9 mouse cellular contexts compared by ENCODE assay signal in the genomic region with DNA sequence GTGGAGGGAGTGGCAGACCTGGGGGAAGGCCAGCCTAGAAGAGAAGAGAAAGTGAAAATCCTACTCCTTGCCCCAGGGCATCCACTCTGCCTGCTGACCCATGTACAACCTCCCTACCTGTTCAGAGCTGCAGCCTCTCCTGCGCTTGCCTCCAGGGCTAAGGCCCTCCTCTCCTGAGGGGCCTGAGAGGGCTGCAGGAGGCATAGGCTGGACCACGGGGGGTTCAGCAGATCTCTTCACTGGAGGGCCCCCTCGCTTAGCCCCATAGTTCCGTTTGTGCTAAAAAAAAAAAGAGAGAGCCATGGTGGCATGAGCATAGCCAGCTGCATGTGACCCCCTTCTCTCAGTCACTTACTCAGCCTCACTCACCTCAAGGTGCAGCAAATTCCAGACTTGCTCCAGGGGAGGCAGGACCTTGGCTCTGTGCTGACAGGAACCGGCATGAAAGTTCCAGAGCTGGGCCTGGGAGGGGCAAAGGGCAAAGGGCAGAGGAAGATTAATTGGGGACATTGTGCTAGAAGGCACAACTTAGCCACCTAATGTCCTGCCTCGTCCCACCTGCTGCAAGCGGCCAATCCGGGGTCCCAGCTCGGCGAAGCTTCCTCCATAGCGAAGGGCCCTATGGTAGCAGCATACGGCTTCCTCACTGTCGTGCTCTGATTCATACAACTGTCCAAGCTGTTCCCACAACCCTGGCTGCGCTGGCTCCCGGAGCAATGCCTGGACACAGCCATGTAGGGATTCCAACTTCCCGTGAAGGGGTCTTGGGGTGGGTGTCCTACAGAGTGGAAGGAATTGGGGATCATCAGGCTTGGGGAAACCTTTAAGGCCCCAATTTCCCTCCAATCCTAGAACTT. TPM values are rescaled to one million over a fixed set of nuclear protein-coding genes. Genes with fewer than 3 reads are reported as not detected.
DNase-seq lines count a peak whose midpoint lies in the region; ATAC-seq lines count a peak whose summit lies in the region.
"Had no signal": no experiment of that assay in that cellular context is flagged by ENCODE, and none has a peak within 500 bp of the region (broad histone marks: within the 10 kb centered on the region; RNA-seq: fewer than 3 reads in every experiment).

No protein-coding gene starts in this region.

- WGBS in hindbrain, embryonic 15.5 days: 91% methylated on average over 16 of the region's 16 CpGs
- 87% methylated on average over 16 of the region's 16 CpGs for WGBS in hindbrain, embryonic 11.5 days
- WGBS in midbrain, embryonic 13.5 days: 88% methylated on average over 16 of the region's 16 CpGs
- 91% methylated on average over 16 of the region's 16 CpGs for WGBS in midbrain, embryonic 16.5 days

- no peaks in the 10 kb centered on the region for H3K9me3 ChIP-seq in hindbrain, embryonic 15.5 days
- H3K9me3 ChIP-seq in hindbrain, embryonic 11.5 days (ENCODE audit: control insufficient read depth, low read length): no peaks in the 10 kb centered on the region
- H3K9me3 ChIP-seq in midbrain, embryonic 13.5 days: no peaks in the 10 kb centered on the region
- H3K9me3 ChIP-seq in midbrain, embryonic 16.5 days (replicated peaks; ENCODE audit: control insufficient read depth, low read length, poor library complexity, severe bottlenecking): no peaks in the 10 kb centered on the region

- peak; percentile 54 for DNase-seq in cerebellum, adult 11-12 months
- no peak for DNase-seq in cerebellum, adult 8-10 months
- DNase-seq in hindbrain, embryonic 11.5 days (ENCODE audit: low spot score): no peak
- DNase-seq in splenic B cell, adult 2 months (ENCODE audit: low read depth, low spot score): peak; percentile 15
- no peak for DNase-seq in spleen, postnatal 14 days (ENCODE audit: low spot score in 2 of 2)
- DNase-seq: heart, adult 18-20 months had no signal

- H3K4me2 ChIP-seq in hindbrain, embryonic 15.5 days: peak overlapping the region; percentile 96; the same call in 1 of the 2 replicates
- no peak overlapping the region for H3K4me2 ChIP-seq in hindbrain, embryonic 11.5 days (replicated peaks; ENCODE audit: low read depth, low read length)
- H3K4me2 ChIP-seq in midbrain, embryonic 13.5 days (replicated peaks): peak overlapping the region; percentile 7; the same call in 1 of the 2 replicates
- no peak overlapping the region for H3K4me2 ChIP-seq in midbrain, embryonic 16.5 days (ENCODE audit: low read length)

- no peak overlapping the region for H3K4me3 ChIP-seq in hindbrain, embryonic 15.5 days
- H3K4me3 ChIP-seq in hindbrain, embryonic 11.5 days (ENCODE audit: low read depth, low read length): no peak overlapping the region; the same call in 1 of the 2 replicates
- H3K4me3 ChIP-seq in midbrain, embryonic 13.5 days (replicated peaks): no peak overlapping the region
- H3K4me3 ChIP-seq in midbrain, embryonic 16.5 days (ENCODE audit: low read depth, low read length): no peak overlapping the region

- no peak for ATAC-seq in hindbrain, embryonic 15.5 days (ENCODE audit: low FRiP score, low read depth)
- ATAC-seq in hindbrain, embryonic 11.5 days (ENCODE audit: low FRiP score): no peak
- no peak for ATAC-seq in midbrain, embryonic 13.5 days
- ATAC-seq in midbrain, embryonic 16.5 days: no peak

- peaks cover 58% of the 10 kb centered on the region for H3K36me3 ChIP-seq in hindbrain, embryonic 15.5 days
- H3K36me3 ChIP-seq in hindbrain, embryonic 11.5 days (ENCODE audit: control insufficient read depth, insufficient read depth, low read length): peaks cover 25% of the 10 kb centered on the region
- H3K36me3 ChIP-seq in midbrain, embryonic 13.5 days: peaks cover 63% of the 10 kb centered on the region
- peaks cover 46% of the 10 kb centered on the region for H3K36me3 ChIP-seq in midbrain, embryonic 16.5 days (ENCODE audit: control insufficient read depth, insufficient read depth, low read length)
- peaks cover 9% of the 10 kb centered on the region for H3K36me3 ChIP-seq in splenic B cell, adult 2 months (ENCODE audit: control insufficient read depth, insufficient read depth, low read length, poor library complexity, severe bottlenecking)

- peaks cover 40% of the 10 kb centered on the region for H3K4me1 ChIP-seq in hindbrain, embryonic 15.5 days (replicated peaks)
- peaks cover 9% of the 10 kb centered on the region; the same call in 1 of the 2 replicates for H3K4me1 ChIP-seq in hindbrain, embryonic 11.5 days (replicated peaks; ENCODE audit: control insufficient read depth, insufficient read depth, low read length)
- peaks cover 35% of the 10 kb centered on the region for H3K4me1 ChIP-seq in midbrain, embryonic 13.5 days (replicated peaks)
- peaks cover 23% of the 10 kb centered on the region for H3K4me1 ChIP-seq in midbrain, embryonic 16.5 days (ENCODE audit: control insufficient read depth, insufficient read depth, low read length)

- 0 out of 2 replicates have a peak overlapping the region, but pooled peaks have one; percentile 91 for H3K27ac ChIP-seq in hindbrain, embryonic 15.5 days (replicated peaks)
- H3K27ac ChIP-seq in hindbrain, embryonic 11.5 days (ENCODE audit: low read depth, low read length): no peak overlapping the region
- H3K27ac ChIP-seq in midbrain, embryonic 13.5 days: no peak overlapping the region
- no peak overlapping the region for H3K27ac ChIP-seq in midbrain, embryonic 16.5 days (ENCODE audit: low read length)

- H3K9ac ChIP-seq in hindbrain, embryonic 15.5 days: 0 out of 2 replicates have a peak overlapping the region, but pooled peaks have one; percentile 1
- H3K9ac ChIP-seq in hindbrain, embryonic 11.5 days (ENCODE audit: low read depth, low read length): no peak overlapping the region
- H3K9ac ChIP-seq in midbrain, embryonic 13.5 days (replicated peaks): no peak overlapping the region
- no peak overlapping the region for H3K9ac ChIP-seq in midbrain, embryonic 16.5 days (ENCODE audit: low read depth, low read length)

- no peaks in the 10 kb centered on the region for H3K27me3 ChIP-seq in hindbrain, embryonic 15.5 days
- no peaks in the 10 kb centered on the region for H3K27me3 ChIP-seq in hindbrain, embryonic 11.5 days (ENCODE audit: control insufficient read depth, insufficient read depth, low read length)
- no peaks in the 10 kb centered on the region for H3K27me3 ChIP-seq in midbrain, embryonic 13.5 days
- H3K27me3 ChIP-seq in midbrain, embryonic 16.5 days (ENCODE audit: control insufficient read depth, insufficient read depth, low read depth, low read length): no peaks in the 10 kb centered on the region
- H3K27me3 ChIP-seq in splenic B cell, adult 2 months (ENCODE audit: control insufficient read depth, insufficient read depth, low read length, poor library complexity, severe bottlenecking): no peaks in the 10 kb centered on the region

RNA-seq across cellular contexts. Expression of a gene that starts 6.4 kb away (rescaled TPM):
- polyA plus RNA-seq in hindbrain, embryonic 15.5 days (2015; fragmentation: Nextera tagmentation; extraction: Ambion mirVana): 33.7 and 34.9 TPM in 2 replicates
- polyA plus RNA-seq in hindbrain, embryonic 11.5 days (2014; fragmentation: Nextera tagmentation; extraction: Ambion mirVana): 33.7 and 40.9 TPM in 2 replicates
- 54.9 and 59.2 TPM in 2 replicates for polyA plus RNA-seq in midbrain, embryonic 13.5 days (2015; fragmentation: Nextera tagmentation; extraction: Ambion mirVana)
- polyA plus RNA-seq in midbrain, embryonic 16.5 days (2015; fragmentation: Nextera tagmentation; extraction: Ambion mirVana): 36.4 and 39.0 TPM in 2 replicates

RNA-seq across cellular contexts. Expression of a gene that starts 9.1 kb away (rescaled TPM):
- polyA plus RNA-seq in hindbrain, embryonic 15.5 days (2015; fragmentation: Nextera tagmentation; extraction: Ambion mirVana): 6.8 and 7.2 TPM in 2 replicates
- 15.7 and 17.1 TPM in 2 replicates for polyA plus RNA-seq in hindbrain, embryonic 11.5 days (2014; fragmentation: Nextera tagmentation; extraction: Ambion mirVana)
- 4.9 and 7.0 TPM in 2 replicates for polyA plus RNA-seq in midbrain, embryonic 13.5 days (2015; fragmentation: Nextera tagmentation; extraction: Ambion mirVana)
- 5.2 and 5.9 TPM in 2 replicates for polyA plus RNA-seq in midbrain, embryonic 16.5 days (2015; fragmentation: Nextera tagmentation; extraction: Ambion mirVana)

RNA-seq across cellular contexts. Expression of a gene that starts 11.7 kb away (rescaled TPM):
- 30.6 and 33.5 TPM in 2 replicates for polyA plus RNA-seq in hindbrain, embryonic 15.5 days (2015; fragmentation: Nextera tagmentation; extraction: Ambion mirVana)
- 32.7 and 45.2 TPM in 2 replicates for polyA plus RNA-seq in hindbrain, embryonic 11.5 days (2014; fragmentation: Nextera tagmentation; extraction: Ambion mirVana)
- polyA plus RNA-seq in midbrain, embryonic 13.5 days (2015; fragmentation: Nextera tagmentation; extraction: Ambion mirVana): 41.8 and 47.7 TPM in 2 replicates
- polyA plus RNA-seq in midbrain, embryonic 16.5 days (2015; fragmentation: Nextera tagmentation; extraction: Ambion mirVana): 27.1 and 28.9 TPM in 2 replicates

RNA-seq across cellular contexts. Expression of a gene that starts 11.8 kb away (rescaled TPM):
- 109 and 121 TPM in 2 replicates for polyA plus RNA-seq in hindbrain, embryonic 15.5 days (2015; fragmentation: Nextera tagmentation; extraction: Ambion mirVana)
- polyA plus RNA-seq in hindbrain, embryonic 11.5 days (2014; fragmentation: Nextera tagmentation; extraction: Ambion mirVana): 120 and 124 TPM in 2 replicates
- 92.2 and 105 TPM in 2 replicates for polyA plus RNA-seq in midbrain, embryonic 13.5 days (2015; fragmentation: Nextera tagmentation; extraction: Ambion mirVana)
- 86.2 and 89.6 TPM in 2 replicates for polyA plus RNA-seq in midbrain, embryonic 16.5 days (2015; fragmentation: Nextera tagmentation; extraction: Ambion mirVana)

RNA-seq across cellular contexts. Expression of a gene that starts 37.9 kb away (rescaled TPM):
- polyA plus RNA-seq in hindbrain, embryonic 15.5 days (2015; fragmentation: Nextera tagmentation; extraction: Ambion mirVana): 83.5 and 83.7 TPM in 2 replicates
- 44.3 and 57.1 TPM in 2 replicates for polyA plus RNA-seq in hindbrain, embryonic 11.5 days (2014; fragmentation: Nextera tagmentation; extraction: Ambion mirVana)
- polyA plus RNA-seq in midbrain, embryonic 13.5 days (2015; fragmentation: Nextera tagmentation; extraction: Ambion mirVana): 83.5 and 91.9 TPM in 2 replicates
- polyA plus RNA-seq in midbrain, embryonic 16.5 days (2015; fragmentation: Nextera tagmentation; extraction: Ambion mirVana): 82.8 and 86.1 TPM in 2 replicates

Comparison
In these comparisons a context has a peak if more than half of its experiments do, and no peak if none do; other contexts are left out.
1. DNase-seq: peak in cerebellum, adult 11-12 months (single experiment) and splenic B cell, adult 2 months (single experiment); none in cerebellum, adult 8-10 months (single experiment), hindbrain, embryonic 11.5 days (single experiment) and spleen, postnatal 14 days (0 of 2).
2. H3K4me2 ChIP-seq: peak in hindbrain, embryonic 15.5 days (single experiment) and midbrain, embryonic 13.5 days (single experiment); none in hindbrain, embryonic 11.5 days (single experiment) and midbrain, embryonic 16.5 days (single experiment).